Mouse (Mus musculus) ES-Bruce4 (cell line): ENCODE measurements around the gene Haao.

Source experiments
- CTCF ChIP-seq: IDR thresholded peaks from one replicate; pipeline ENCODE4 v1.8.1; 2011; ENCODE audit warnings: low read depth, low read length
- POLR2A ChIP-seq: IDR thresholded peaks from one replicate; pipeline ENCODE4 v1.8.1; 2011; ENCODE audit warnings: low read length; ENCODE audit not compliant: insufficient read depth

DNA sequence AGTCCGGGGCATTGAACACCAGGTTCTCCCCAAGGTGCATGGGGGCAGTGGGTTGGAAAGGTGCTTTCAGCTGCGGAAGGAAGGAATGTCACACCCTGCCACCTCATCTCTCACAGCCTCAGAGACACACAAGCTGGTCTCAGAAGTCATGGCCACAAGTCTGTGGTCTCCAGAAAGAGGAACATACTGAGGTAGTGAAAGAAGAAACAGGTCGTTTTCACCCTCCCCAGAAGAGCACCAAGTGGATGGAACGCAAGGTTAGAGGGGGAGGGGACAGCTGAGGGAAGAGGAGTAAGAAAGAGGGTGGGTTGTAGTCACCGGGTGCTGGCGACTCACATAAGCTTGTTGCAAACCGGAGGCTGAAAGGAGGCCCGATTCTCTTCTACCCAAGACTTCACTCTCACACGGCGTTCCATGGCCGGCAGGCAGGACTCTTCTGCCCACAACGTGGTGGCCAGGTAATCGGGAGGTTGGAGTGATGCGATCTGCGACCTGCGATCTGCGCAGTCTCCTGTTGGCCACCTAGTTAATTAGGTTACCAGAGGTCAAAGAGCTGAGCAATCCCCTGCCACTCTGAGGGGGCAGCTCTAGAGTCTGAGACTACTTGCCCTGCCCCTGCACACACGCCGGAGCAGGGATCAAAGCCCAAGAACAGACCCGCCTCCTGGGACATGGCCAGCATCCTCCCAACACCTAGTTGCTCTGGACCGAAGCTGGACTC, 1.3 kb downstream of the Haao start:
- TF ChIP-seq CTCF = no peak
- no peak for TF ChIP-seq POLR2A
